Mouse (Mus musculus): ENCODE data around the gene Haus6.

Haus6 gene

DNA sequence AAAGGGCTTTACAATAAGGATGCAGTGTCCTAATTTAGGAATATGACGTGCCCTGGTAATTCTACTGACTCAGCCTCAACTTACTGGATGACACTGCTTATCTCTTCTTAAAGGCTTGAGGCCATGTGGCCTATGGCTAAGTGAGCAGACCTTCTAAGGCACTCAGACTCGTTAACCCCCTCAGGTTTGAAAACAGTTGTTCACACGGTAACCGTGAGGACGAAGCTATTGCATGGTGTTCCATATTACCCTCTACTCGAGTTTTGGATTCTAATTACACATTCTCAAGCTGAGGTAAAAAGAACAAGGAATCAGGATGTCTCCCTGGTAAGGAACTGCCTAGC lies 36.9 kb downstream of the Haus6 start:
- no peak for DNase-seq

GRCm38 (mm10) chr4:86561061-86561460 lies 50.8 kb downstream of the Haus6 start:
- no peak for DNase-seq

- DNase-seq, result no peak
Measured at GRCm38 (mm10) chr4:86559006-86559405, 52.8 kb downstream of the Haus6 start.

DNA sequence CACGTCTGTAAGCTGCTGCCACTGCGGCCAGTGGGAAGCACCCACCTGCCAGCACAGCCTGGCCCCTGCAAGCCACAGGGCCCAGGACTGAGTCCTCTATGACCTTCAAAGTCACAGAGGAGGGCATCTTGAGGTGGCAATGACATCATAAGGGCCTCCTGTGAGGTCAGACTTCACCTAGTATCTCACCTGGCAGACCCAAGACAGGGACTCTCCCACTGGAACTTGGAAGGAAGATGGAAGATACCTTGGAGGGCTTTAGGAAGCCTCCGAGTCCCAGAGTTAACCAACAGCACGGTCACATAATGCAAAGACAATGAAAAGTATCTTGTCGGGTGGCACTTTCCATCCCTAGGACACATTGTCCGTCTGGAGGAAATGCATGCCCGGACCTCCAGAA lies 53.6 kb downstream of the Haus6 start, which contains the start of gene Saxo1:
Saxo1 (minus strand) TSS at position 101 of the 400 bp plus-strand sequence.
- DNase-seq, result no peak

GRCm38 (mm10) chr4:86557371-86557770 lies 54.5 kb downstream of the Haus6 start:
- DNase-seq, result no peak

DNA sequence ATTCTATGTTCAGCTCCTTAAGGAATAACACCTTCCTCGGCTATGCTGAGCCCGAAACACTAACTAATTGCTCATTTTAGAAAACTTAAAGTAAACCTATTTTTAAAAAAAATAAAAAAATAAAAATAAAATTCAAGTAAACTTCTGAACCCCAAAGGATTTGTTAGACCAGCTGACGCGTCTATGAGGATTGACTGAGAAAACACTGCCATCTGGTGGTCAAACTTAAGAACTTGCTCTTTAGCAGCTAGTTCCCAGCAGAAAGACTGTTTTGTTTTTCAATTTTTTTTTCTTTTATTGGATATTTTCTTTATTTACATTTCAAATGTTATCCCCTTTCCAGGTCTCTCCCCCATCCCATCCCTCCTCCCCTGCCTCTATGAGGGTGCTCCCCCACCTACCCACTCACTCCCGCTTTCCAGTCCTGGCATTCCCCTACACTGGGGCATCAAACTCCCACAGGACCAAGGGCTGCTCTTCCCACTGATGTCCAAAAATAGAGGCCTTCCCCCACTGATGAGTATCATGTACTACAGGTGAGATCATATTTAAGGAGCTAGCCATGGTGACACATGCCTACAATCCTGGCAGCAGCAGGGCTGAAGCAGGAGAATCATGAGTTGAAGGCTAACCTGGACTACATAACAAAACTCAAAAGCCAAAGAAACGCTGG lies 56.7 kb downstream of the Haus6 start:
- no peak for DNase-seq

- DNase-seq, result no peak
Measured at GRCm38 (mm10) chr4:86548332-86548731, 63.5 kb downstream of the Haus6 start.

- peak; percentile 5 for DNase-seq
Measured at GRCm38 (mm10) chr4:86545615-86546014, 66.2 kb downstream of the Haus6 start.

GRCm38 (mm10) chr4:86543999-86544398 lies 67.9 kb downstream of the Haus6 start:
- DNase-seq, result no peak

GRCm38 (mm10) chr4:86541573-86541972 lies 70.3 kb downstream of the Haus6 start:
- no peak for DNase-seq

- DNase-seq, result no peak
Measured at GRCm38 (mm10) chr4:86538936-86539335, 72.9 kb downstream of the Haus6 start.

GRCm38 (mm10) chr4:86537972-86538371 lies 73.9 kb downstream of the Haus6 start:
- DNase-seq, result peak; percentile 18

DNA sequence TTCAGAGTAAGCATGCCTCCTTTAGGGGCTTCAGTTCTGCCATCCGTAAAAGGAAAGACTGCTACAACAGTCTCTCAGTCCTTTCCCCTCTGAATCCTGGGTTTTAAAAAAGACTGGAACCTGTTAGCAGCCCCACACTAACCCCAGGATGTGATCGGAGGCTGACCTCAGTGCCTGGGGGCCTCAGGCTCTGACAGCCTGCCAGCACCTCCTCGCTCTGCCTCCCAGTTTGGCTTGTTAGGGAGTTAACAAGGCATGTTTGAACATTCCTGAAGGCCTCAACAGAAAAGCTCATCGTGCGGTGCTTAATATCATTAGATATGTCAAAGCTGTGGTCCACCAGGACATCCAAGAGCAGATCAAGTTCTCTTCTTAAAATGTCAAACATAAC lies 77.8 kb downstream of the Haus6 start:
- no peak for DNase-seq

- no peak for DNase-seq
Measured at GRCm38 (mm10) chr4:86533406-86534090, 78.3 kb downstream of the Haus6 start.

- DNase-seq, result no peak
Measured at GRCm38 (mm10) chr4:86529161-86529560, 82.7 kb downstream of the Haus6 start.

Data from kidney, adult 18-20 months (tissue).